Mouse (Mus musculus) cerebellum, postnatal 10 days (tissue): ENCODE measurements around the gene Pard3.

ENCODE experiments used
- DNase-seq, 2 experiments: peaks; one replicate each; pipeline ENCODE4 v3.0.0; 2021; ENCODE audit warnings: mixed read lengths in 2 of 2

Gene Pard3

DNA sequence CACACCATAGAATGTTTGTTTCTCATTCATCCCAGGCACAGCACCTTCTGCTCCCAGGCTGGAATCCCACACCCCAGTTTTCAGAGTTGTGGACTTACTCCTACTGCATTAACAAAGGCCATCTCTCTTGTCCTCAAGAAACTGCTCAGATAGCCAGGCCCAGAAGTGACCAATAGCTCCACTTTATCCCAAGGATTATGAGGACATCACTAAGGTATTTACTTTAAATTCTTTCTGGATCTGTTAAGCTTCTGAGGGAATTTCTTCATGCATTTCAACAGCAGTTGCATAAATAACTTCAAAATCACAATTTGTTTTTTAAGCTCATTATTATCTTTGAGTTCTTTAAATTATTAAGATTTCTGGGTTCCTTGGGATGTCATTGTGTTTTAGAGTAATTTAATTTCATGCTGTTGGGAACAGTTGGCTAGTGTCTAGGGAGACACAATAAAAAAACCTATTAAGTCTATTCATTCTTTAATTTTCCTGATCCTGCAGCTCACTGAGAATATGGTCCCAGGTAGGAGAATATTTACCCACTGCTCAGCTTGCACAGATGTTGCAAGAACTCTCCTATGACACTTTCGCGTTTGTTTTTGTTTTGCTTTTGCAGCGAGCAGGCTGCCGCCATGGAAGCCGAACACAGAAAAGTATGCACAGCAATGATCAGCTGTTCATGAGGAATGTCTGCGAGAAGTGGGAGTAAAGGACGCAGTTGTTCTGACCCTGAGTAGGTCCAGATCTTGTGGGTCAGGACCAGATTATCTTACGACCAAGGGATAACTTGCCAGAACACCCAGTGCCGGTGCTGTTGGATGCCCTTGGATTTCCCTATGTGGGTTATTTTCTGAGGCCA is 574.8 kb downstream of the Pard3 start:
- no peak for DNase-seq

GRCm38 (mm10) chr8:127639088-127639453 is 575.4 kb downstream of the Pard3 start:
- DNase-seq: no peak

DNA sequence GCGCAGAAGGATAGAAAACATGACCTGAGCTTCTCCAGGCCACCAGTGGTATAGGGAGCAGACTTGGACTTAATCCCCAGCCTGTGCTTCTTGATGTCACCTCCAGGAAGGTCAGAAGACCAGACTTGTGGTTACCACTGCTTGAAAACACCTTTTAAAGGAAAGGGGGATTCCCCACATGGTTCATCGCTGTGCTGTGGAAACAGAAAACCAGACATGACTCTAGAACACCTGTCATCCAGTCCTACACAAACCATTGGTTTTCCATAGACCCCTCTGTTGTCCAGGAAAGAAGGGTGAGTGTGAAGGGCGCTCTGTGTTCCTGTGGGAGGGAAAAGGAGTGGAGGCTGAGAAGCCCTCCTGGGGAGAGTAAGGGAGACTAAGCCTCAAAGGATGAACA is 591.9 kb downstream of the Pard3 start:
- no peak for DNase-seq
